Mouse (Mus musculus): ENCODE results near the gene Npm1.

The Npm1 gene

DNA sequence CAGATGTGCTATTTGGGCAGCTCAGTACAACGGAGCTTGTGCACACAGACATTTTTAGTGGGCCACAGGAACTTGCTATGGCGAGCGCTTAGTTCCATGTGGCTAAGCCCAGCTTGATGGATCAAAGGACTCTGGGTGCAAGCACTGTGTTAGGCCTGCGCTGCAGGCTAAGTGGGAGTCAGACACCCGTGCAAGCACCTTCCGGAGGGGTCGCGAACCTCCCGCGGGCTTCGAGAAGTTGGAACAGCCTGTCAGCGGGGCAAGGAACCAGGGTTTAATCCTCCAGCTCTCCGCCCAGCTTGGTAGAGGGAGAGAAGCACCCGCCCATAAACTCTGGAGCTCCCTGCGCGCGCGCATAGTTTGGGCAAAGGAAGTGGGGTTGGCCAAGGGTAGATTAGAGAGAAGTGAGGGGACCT, 17.7 kb upstream of the Npm1 start:
- peak in 1 of 2 experiments; percentile 14 for DNase-seq (ENCODE audit: low spot score in 2 of 2)

GRCm38 (mm10) chr11:33179802-33180201, 16.8 kb upstream of the Npm1 start:
- no peak for DNase-seq (ENCODE audit: low spot score in 2 of 2)

- peak in 1 of 2 experiments; percentile 52 for DNase-seq (ENCODE audit: low spot score in 2 of 2)
Measured at GRCm38 (mm10) chr11:33176525-33177245, 13.7 kb upstream of the Npm1 start.

DNA sequence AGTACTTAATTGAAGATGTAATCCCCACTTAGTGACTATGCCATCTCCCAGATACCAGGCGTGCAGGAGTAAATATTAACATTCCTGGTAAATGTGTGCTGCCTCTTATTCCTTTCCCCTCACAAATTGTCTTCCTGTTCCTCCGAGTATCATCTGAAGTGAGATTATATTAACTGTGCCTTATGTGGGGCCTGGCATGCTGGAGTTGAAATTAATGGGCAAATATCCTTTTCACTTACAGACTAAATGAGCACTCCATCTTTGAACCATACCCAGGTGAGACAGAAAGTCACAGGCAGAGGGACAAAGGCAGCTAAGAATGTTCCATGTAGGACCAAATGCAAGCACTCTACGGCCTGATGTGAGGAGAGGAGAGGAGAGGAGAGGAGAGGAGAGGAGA, 12.8 kb upstream of the Npm1 start:
- no peak for DNase-seq (ENCODE audit: low spot score in 2 of 2)

- peak in 1 of 2 experiments; percentile 63 for DNase-seq (ENCODE audit: low spot score in 2 of 2)
Measured at GRCm38 (mm10) chr11:33170489-33170888, 7.5 kb upstream of the Npm1 start.

DNA sequence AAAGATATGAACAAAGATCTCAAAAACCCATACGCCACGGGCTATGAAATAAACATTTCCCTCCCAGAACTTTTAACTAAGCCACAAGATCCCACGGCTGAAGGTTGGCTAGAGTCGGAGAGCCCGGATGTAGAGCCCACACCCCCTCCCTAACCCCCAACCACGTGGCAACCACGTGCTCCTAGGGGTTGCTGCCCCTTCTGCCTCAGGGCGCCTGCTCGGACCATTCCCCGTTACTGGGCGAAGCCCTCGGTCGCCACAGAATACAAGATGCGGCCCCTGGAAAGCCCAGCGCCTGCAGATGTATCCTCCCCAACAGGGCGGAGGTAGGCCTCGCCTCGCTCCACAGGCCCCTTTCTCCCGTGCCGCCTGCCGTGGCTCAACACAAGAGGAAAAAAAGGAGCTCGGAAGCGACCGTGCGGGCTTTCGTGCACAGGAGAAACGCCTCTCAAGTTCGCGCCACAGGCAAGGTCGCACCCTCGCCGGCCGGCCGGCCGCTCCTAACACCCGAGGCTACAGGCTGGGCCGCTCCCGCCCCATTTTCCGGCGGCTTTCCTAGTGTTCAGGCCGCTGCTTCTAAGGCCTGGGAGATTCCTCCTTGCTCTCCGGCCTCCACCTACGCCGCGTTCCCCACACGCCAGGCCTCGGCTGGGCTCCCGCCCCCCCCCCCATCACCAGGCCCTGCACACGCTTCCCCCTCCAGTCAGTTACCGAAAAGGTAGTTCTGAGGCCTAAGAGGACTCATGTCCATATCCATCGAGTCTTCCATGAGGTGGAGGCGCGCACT, 602 bp downstream of the Npm1 start:
- peak; percentile 49 to 74 for DNase-seq (ENCODE audit: low spot score in 2 of 2)

GRCm38 (mm10) chr11:33159741-33160140, 3.3 kb downstream of the Npm1 start:
- DNase-seq (ENCODE audit: low spot score in 2 of 2) = no peak

- DNase-seq (ENCODE audit: low spot score in 2 of 2) = no peak
Measured at GRCm38 (mm10) chr11:33157453-33158196, 5.4 kb downstream of the Npm1 start.

- DNase-seq (ENCODE audit: low spot score in 2 of 2) = no peak
Measured at GRCm38 (mm10) chr11:33156436-33157015, 6.5 kb downstream of the Npm1 start.

DNA sequence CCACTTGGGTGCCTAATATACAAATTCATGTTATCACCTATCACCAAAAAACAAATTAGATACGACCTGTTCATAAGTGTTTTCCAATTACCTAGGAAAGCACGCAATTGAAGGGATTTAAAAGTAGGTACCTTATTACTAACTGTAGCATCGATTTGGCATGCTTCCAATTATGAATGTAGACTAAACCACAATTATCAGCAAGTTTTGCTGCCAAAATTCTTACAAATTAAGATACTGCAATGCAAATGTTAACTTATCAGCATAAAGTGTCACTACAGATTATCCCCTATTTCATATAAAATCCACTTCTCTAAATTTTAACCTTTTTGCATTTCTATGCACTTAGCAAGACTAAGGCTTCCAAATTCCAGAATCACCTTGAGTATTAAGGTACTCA, 8.5 kb downstream of the Npm1 start:
- no peak for DNase-seq (ENCODE audit: low spot score in 2 of 2)

DNA sequence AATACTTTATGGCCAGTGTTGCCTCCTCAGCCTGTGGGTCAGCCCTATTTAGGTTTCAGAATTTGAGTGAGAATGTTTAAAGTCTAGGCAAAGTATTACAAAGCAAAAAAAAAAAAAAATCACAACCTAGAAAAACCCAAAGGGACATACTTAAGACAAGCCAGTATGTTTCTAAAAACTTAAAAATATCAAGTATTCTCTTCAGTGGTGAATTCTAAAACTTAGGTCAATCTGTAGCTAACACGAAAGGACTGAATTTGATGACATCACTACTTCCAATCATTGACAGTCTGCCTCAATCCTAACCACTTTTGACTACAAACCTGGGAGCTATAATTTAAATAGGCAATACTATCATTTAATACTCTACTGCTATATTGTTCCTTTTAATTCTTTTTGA, 10.0 kb downstream of the Npm1 start:
- DNase-seq (ENCODE audit: low spot score in 2 of 2) = no peak

DNA sequence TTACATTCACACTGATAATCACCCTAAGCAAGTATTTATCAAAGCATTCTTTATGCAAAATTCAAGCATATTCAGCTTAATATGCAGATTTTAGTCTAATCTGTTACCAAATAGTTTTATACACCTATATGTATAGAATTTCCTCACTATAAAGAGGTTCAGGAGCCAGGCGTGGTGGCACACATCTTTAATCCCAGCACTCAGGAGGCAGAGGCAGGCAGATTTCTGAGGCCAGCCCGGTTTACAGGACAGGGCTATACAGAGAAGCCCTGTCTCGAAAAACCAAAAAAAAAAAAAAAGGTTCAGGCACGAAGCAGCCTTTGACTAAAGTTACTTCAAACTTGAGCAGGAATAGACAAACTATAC, 11.2 kb downstream of the Npm1 start:
- DNase-seq (ENCODE audit: low spot score in 2 of 2) = no peak

GRCm38 (mm10) chr11:33151128-33151779, 11.8 kb downstream of the Npm1 start:
- DNase-seq (ENCODE audit: low spot score in 2 of 2) = no peak

DNA sequence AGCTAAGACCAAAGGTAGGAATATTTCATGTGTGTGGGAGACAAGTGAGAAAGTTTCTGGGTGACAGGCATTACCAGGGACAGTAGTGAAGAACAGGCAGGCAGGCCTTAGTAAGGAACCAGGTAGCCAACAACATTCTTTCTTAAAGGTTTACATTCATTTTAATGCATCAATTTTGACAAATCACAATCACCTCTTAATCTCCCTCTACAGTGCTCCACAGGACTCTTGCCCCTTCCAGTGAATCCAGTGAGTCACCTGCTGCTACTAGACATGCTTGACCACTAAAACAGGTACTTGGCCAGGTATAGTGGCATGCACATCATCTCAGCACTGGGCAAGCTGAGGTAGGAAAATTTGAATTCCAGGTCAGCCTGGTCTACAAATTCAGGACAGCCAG, 12.6 kb downstream of the Npm1 start:
- DNase-seq (ENCODE audit: low spot score in 2 of 2) = no peak

DNA sequence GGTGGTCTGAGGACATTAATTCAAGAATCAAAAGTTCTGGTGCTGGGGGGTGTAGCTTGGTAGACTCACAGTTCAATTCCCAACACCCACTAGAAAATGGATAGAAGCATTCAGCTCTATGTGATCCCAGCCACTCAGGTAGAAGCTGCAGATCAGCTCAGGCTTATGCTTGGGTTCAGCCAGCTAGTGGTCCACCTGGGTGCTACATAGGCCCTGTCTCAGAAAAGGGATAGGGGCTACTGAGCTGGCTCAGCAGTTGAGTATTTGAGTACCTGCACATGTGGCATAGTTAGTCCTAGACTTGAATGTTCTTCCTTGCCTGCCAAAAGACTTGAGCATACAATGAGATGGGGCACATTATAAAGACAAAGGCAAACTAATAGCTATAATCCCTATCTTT, 13.6 kb downstream of the Npm1 start:
- no peak for DNase-seq (ENCODE audit: low spot score in 2 of 2)

DNA sequence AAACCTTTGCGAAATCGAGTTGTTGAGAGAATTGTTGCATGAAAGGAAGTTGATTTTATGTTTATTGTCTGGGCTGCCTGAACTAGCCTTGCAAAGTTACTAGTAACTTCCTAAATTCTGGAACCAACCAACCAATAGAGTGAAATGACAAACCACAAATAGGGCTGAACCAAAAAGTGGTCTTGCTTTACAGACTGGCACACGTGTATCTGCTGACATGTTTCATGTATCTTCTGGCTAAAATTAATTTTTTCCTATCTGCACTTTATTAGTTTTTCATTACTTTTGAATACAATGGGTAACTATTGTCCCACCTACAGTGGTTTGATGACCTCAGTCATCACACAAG, 13.9 kb downstream of the Npm1 start:
- DNase-seq (ENCODE audit: low spot score in 2 of 2) = no peak

DNA sequence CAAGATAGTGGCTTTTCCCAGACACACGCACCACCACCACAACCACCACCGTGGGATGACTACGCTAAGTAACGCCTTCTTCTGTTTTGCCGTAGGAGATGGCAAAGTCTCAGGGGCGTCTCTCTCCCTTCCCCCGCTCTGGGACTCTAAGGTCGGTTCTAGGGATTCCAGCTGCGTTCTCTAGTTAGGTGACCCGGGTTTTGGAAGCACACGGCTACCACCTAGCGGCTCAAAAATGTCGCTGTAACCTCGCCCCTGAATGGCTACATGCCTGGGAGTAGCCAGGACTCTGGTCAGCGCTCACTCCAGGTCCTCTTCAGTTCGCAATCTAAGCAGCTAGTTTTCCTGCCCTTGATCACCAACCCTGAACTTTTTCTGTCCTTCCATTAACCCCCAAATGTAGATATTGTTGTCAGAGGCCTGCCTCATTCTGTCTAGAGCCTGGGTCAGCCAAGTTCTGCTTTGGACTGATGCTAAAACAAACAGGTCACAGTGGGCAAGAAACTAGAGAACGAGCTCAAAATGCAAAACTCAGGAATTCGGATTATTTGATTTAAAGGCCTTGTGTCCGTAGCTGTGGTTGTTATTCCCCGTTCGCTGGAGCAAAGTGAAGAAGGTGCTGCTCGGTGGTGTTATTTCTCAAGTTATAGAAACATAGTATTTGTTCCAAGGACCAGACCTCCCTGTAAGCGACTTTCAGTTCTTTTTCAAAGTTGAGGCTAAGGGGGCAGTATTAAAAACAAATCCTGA, 14.5 kb downstream of the Npm1 start:
- DNase-seq (ENCODE audit: low spot score in 2 of 2) = peak; percentile 56 to 78

DNA sequence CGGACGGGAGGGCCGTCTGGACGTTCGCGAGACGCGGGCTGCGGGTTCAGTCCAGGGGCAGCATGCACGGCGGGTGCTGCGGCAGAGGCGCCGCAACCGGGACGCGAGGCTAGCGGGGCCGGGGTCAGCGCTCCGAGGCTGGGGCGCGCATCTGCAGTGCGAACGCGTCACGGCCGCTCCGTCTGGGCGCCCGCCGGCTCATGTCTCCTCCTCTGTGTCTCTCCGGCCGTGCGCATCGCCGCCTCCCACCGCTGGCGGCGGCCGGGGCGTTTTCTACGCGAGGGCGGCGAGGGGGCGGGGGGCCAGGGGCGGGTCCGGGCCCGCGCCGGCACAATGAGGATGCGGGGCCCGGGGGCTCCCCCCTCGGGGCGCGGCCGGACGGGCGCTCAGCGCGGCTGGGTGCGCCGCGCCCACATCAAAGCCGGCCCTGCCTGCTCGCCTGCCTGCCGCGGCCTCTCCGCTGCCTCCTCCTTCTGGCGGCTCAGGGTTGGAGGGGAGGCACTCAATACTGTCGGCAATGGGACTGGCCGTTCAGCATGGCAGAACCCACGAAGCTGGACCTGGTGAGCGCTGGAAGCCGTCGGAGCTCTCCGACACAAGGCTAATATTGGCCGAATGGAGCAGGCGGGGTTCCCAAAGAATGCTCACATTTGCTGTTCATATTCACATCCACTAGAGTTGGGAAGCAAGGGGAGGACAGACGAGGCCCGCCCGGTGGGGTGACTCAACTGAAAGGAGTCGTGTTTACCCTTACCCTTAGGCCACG, 15.3 kb downstream of the Npm1 start:
- DNase-seq (ENCODE audit: low spot score in 2 of 2) = peak in 1 of 2 experiments; percentile 38

DNA sequence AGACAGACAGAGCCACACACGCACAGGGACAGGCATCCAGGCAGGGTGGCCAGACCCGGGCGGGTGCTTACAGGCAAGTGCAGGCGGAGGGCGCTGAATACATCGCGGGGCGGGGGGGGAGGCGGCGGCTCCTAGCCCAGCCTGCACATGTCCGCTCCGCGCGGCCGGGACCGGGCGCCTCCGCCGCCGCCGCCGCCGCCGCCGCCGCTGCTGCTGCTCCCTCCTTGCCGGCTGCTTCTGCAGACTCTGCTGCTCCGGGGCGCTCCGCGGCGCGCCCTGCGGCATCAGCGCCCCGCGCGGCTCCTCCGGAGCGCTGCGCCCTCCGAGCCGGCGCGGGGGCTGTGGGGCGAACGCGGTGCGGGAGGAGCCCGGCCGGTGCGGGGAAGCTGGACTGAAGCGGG, 15.8 kb downstream of the Npm1 start, which contains the start of gene Fgf18:
TSS of gene Fgf18 (minus strand) at position 230 of the 401 bp plus-strand sequence.
- DNase-seq (ENCODE audit: low spot score in 2 of 2) = peak in 1 of 2 experiments; percentile 34

GRCm38 (mm10) chr11:33146651-33147131, 16.3 kb downstream of the Npm1 start:
- peak in 1 of 2 experiments; percentile 42 for DNase-seq (ENCODE audit: low spot score in 2 of 2)

Measured in cerebellum, postnatal 4 days (tissue).